Mouse (Mus musculus): ENCODE measurements around the gene 9030624G23Rik. TPM values are rescaled to one million over a fixed set of nuclear protein-coding genes. Genes with fewer than 3 reads are reported as not detected.

Gene 9030624G23Rik
- total RNA-seq (2023) = under 1 TPM in 1 of 2 experiments, not detected in 1; 0.53 TPM

GRCm38 (mm10) chr12:24097108-24097520 lies at the start of gene 9030624G23Rik:
9030624G23Rik (minus strand) TSS chr12:24097246.

Measured in neutrophil, adult 83 days (primary cell).